Mouse (Mus musculus): ENCODE results near the gene Uncx. TPM values are rescaled to one million over a fixed set of nuclear protein-coding genes. Genes with fewer than 3 reads are reported as not detected.

Uncx gene
- polyA plus RNA-seq, 1 experiment from 2014 or later = 44.0 TPM

DNA sequence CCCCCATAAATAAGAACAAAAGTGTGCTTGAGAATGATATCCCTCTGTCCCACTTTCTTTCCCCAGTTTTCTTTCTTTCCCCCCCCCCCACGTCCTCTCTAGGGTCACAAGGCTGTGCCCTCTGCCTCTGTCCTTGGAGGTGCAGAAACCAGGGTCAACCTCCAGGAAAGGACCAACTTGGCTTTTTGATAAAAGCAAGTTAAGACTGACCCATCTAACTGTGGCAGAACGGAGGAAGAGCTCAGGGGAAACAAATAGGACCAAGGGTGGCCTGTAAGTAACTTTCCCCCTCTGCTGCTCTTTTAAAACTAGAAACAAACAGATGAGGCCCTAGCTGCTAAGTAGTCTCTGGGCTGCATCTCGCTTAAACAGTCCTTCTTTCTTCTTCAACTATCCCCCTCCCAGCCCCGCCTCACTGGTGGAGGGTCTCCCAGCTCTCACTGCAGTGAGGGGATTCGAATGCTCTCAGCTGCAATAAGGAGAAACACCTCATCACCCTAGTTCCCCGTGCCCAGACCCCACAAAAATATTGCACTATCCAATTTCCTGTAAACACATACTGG is 12.9 kb downstream of the Uncx start:
- peaks cover 44% of the 10 kb centered on the region for H3K4me1 ChIP-seq (ENCODE audit: control insufficient read depth, insufficient read depth, low read length)
- no peaks in the 10 kb centered on the region for H3K9me3 ChIP-seq (ENCODE audit: control insufficient read depth, low read length)
- peaks cover 61% of the 10 kb centered on the region for H3K27me3 ChIP-seq (ENCODE audit: control insufficient read depth, insufficient read depth, low read length)
- H3K4me3 ChIP-seq (replicated peaks; ENCODE audit: low read depth, low read length) = no peak overlapping the region
- DNase-seq = peak; percentile 33
- H3K36me3 ChIP-seq (ENCODE audit: control insufficient read depth, insufficient read depth, low read length) = no peaks in the 10 kb centered on the region
- no peak overlapping the region for H3K9ac ChIP-seq (replicated peaks; ENCODE audit: low read length)
- H3K4me2 ChIP-seq (ENCODE audit: low read length) = no peak overlapping the region
- no peak for ATAC-seq (ENCODE audit: low FRiP score, low TSS enrichment)
- H3K27ac ChIP-seq (replicated peaks; ENCODE audit: low read depth, low read length) = no peak overlapping the region
- under 1% methylated on average over 6 of the region's 6 CpGs for WGBS

DNA sequence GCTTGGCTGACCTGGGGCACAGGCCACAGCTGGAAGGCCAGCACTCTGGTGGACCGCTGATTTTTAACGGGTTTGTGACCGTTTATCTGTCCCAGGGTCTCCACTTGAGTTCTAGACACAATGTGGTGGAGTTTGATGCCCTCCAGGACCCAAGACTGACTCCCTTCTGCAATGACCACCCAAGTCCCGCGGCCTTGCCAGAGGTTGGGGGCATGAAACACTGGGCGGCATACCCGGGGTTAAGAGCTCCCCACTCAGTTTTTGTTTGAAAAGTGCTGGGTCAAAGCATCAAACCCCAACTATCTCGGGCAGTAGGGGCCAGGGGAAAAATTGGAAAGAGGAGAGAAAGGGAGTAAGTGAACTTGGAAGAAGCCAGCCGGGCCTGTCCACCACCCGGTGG is 13.8 kb downstream of the Uncx start:
- 5% methylated on average over 10 of the region's 10 CpGs for WGBS
- Histone ChIP-seq H3K4me3 (replicated peaks; ENCODE audit: low read depth, low read length) (no peak overlapping the region), H3K9me3 (ENCODE audit: control insufficient read depth, low read length) (no peaks in the 10 kb centered on the region), H3K27me3 (ENCODE audit: control insufficient read depth, insufficient read depth, low read length) (peaks cover 57% of the 10 kb centered on the region), H3K4me1 (ENCODE audit: control insufficient read depth, insufficient read depth, low read length) (peaks cover 43% of the 10 kb centered on the region), H3K9ac (replicated peaks; ENCODE audit: low read length) (no peak overlapping the region), H3K36me3 (ENCODE audit: control insufficient read depth, insufficient read depth, low read length) (no peaks in the 10 kb centered on the region), H3K4me2 (ENCODE audit: low read length) (no peak overlapping the region), H3K27ac (replicated peaks; ENCODE audit: low read depth, low read length) (0 out of 2 replicates have a peak overlapping the region, but pooled peaks have one; percentile 13)
- DNase-seq (no peak), ATAC-seq (ENCODE audit: low FRiP score, low TSS enrichment) (no peak)

- no peak overlapping the region for H3K9ac ChIP-seq (replicated peaks; ENCODE audit: low read length)
- H3K27me3 ChIP-seq (ENCODE audit: control insufficient read depth, insufficient read depth, low read length) = peaks cover 50% of the 10 kb centered on the region
- WGBS = 2% methylated on average over 43 of the region's 43 CpGs
- no peaks in the 10 kb centered on the region for H3K36me3 ChIP-seq (ENCODE audit: control insufficient read depth, insufficient read depth, low read length)
- no peaks in the 10 kb centered on the region for H3K9me3 ChIP-seq (ENCODE audit: control insufficient read depth, low read length)
- no peak overlapping the region; the same call in 1 of the 2 replicates for H3K4me3 ChIP-seq (replicated peaks; ENCODE audit: low read depth, low read length)
- peak; percentile 50 for DNase-seq
- ATAC-seq (ENCODE audit: low FRiP score, low TSS enrichment) = peak; percentile 7; the same call in 1 of the 2 replicates
- H3K27ac ChIP-seq (replicated peaks; ENCODE audit: low read depth, low read length) = 0 out of 2 replicates have a peak overlapping the region, but pooled peaks have one; percentile 13
- peak overlapping the region; percentile 36 for H3K4me2 ChIP-seq (ENCODE audit: low read length)
- peaks cover 43% of the 10 kb centered on the region for H3K4me1 ChIP-seq (ENCODE audit: control insufficient read depth, insufficient read depth, low read length)
These were observed 14.5 kb downstream of the Uncx start for GRCm38 (mm10) chr5:139557531-139558467.

GRCm38 (mm10) chr5:139558468-139558804 is 15.1 kb downstream of the Uncx start:
- Histone ChIP-seq H3K27ac (replicated peaks; ENCODE audit: low read depth, low read length) (no peak overlapping the region), H3K4me3 (replicated peaks; ENCODE audit: low read depth, low read length) (no peak overlapping the region), H3K27me3 (ENCODE audit: control insufficient read depth, insufficient read depth, low read length) (peaks cover 51% of the 10 kb centered on the region)

DNA sequence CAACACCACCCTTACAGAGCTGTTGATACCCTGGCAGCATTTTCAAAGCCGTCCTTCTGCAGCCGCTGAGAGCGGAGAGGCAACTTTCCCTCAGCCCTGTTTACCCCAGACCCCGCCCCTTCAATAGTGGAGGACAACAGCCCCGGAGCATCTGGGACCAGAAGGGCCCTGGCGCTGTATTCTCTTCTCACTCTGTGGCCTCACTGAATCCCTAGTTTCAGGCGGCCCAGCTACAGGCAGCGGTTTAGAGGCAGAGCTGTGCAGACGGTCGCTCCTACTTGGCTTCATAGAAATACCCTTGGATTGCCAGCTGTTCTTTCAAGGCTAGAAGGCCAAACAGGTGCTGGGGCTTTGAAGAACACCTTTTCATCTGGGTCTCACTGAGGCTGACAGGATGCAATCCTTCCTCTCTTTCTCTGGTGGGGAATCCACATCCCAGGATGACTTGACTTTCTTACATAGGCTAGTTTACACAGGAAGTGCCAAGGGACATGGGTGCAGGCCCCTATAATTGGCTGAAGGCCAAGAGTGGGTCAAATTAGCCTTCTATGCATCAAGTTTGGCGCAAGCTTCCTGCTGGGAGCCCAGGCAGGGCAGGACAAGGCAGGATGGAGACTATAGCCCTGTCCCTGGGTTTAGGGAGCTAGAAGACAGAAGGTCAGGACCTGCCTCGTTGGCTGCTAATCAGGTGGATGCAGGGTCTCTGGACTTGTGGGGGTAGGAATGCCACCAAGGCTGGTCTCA is 15.8 kb downstream of the Uncx start:
- DNase-seq (peak; percentile 79), ATAC-seq (ENCODE audit: low FRiP score, low TSS enrichment) (peak; percentile 66; the same call in 1 of the 2 replicates)
- Histone ChIP-seq H3K27me3 (ENCODE audit: control insufficient read depth, insufficient read depth, low read length) (peaks cover 46% of the 10 kb centered on the region), H3K9me3 (ENCODE audit: control insufficient read depth, low read length) (no peaks in the 10 kb centered on the region), H3K9ac (replicated peaks; ENCODE audit: low read length) (no peak overlapping the region), H3K4me1 (ENCODE audit: control insufficient read depth, insufficient read depth, low read length) (peaks cover 38% of the 10 kb centered on the region), H3K4me3 (replicated peaks; ENCODE audit: low read depth, low read length) (no peak overlapping the region), H3K4me2 (ENCODE audit: low read length) (peak overlapping the region; percentile 36; the same call in 1 of the 2 replicates), H3K36me3 (ENCODE audit: control insufficient read depth, insufficient read depth, low read length) (no peaks in the 10 kb centered on the region), H3K27ac (replicated peaks; ENCODE audit: low read depth, low read length) (peak overlapping the region; percentile 60)
- 6% methylated on average over 12 of the region's 12 CpGs for WGBS

More at GRCm38 (mm10) chr5:139558468-139558804, 15.1 kb downstream of the Uncx start:
- under 1% methylated on average over 16 of the region's 16 CpGs for WGBS
- Histone ChIP-seq H3K9ac (replicated peaks; ENCODE audit: low read length) (no peak overlapping the region), H3K36me3 (ENCODE audit: control insufficient read depth, insufficient read depth, low read length) (no peaks in the 10 kb centered on the region), H3K4me2 (ENCODE audit: low read length) (peak overlapping the region; percentile 36), H3K4me1 (ENCODE audit: control insufficient read depth, insufficient read depth, low read length) (peaks cover 43% of the 10 kb centered on the region), H3K9me3 (ENCODE audit: control insufficient read depth, low read length) (no peaks in the 10 kb centered on the region)
- ATAC-seq (ENCODE audit: low FRiP score, low TSS enrichment) (peak; percentile 54; the same call in 1 of the 2 replicates), DNase-seq (peak; percentile 88)

DNA sequence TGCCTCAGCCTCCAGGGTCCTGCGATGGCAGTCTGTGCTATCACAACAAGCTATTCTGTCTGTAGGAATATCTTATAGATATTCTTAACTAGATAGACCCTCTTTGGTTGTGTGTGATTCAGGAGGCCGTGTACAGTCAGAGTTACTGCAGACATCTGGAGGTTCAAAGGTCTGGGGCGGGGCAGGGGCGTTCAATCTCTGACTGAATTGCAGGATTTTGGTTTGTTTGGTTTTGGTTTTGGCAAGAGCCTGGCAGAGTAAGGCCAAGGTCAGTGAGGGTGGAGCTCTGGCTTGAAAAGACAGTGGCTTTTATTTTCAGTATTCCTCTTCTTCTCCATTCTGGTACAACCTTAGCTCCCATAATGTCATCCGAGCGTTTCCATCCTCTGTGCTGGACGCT is 16.5 kb downstream of the Uncx start:
- H3K27me3 ChIP-seq (ENCODE audit: control insufficient read depth, insufficient read depth, low read length) = peaks cover 44% of the 10 kb centered on the region
- H3K27ac ChIP-seq (replicated peaks; ENCODE audit: low read depth, low read length) = 0 out of 2 replicates have a peak overlapping the region, but pooled peaks have one; percentile 60
- no peak overlapping the region for H3K9ac ChIP-seq (replicated peaks; ENCODE audit: low read length)
- H3K4me1 ChIP-seq (ENCODE audit: control insufficient read depth, insufficient read depth, low read length) = peaks cover 33% of the 10 kb centered on the region
- WGBS = 49% methylated on average over 7 of the region's 7 CpGs
- no peaks in the 10 kb centered on the region for H3K36me3 ChIP-seq (ENCODE audit: control insufficient read depth, insufficient read depth, low read length)
- no peaks in the 10 kb centered on the region for H3K9me3 ChIP-seq (ENCODE audit: control insufficient read depth, low read length)
- DNase-seq (no peak), ATAC-seq (ENCODE audit: low FRiP score, low TSS enrichment) (no peak)
- no peak overlapping the region for H3K4me3 ChIP-seq (replicated peaks; ENCODE audit: low read depth, low read length)
- H3K4me2 ChIP-seq (ENCODE audit: low read length) = no peak overlapping the region

DNA sequence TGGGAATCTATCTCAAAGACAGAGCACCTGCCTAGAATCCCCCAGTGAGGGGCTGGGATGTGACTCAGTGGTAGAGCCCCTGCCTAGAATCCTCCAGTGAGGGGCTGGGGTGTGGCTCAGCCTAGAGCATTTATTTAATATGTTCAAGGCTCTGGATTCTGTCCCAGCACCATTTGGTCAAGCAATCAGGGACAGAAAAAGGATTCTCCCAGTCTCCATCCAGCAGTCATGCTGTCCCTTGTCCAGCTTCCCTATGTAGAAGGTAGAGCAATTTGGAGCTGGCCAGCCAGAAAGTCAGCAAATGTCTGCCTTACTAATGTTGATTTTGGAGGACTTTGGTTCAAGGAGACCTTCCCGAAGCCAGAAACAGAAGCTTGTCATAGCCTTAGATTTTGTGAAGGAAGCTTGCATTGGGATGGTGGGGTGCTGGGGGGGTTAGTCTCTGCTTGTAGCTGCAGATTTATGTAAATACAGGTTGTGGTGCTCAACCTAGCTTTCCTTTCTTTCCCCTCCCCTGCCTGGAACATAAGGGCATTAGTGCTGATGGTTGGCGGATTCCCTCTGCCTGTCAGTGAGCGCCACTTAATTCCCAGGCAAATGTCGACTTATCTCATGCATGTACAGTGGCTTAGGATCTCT is 18.2 kb downstream of the Uncx start:
- DNase-seq = peak; percentile 19
- H3K27me3 ChIP-seq (ENCODE audit: control insufficient read depth, insufficient read depth, low read length) = peaks cover 28% of the 10 kb centered on the region; the same call in 1 of the 2 replicates

GRCm38 (mm10) chr5:139564663-139565062 is 21.4 kb downstream of the Uncx start:
- no peak overlapping the region for H3K4me3 ChIP-seq (replicated peaks; ENCODE audit: low read depth, low read length)
- no peak for DNase-seq
- 48% methylated on average over 2 of the region's 2 CpGs for WGBS
- no peak overlapping the region; the same call in 1 of the 2 replicates for H3K9ac ChIP-seq (replicated peaks; ENCODE audit: low read length)
- no peaks in the 10 kb centered on the region for H3K36me3 ChIP-seq (ENCODE audit: control insufficient read depth, insufficient read depth, low read length)
- ATAC-seq (ENCODE audit: low FRiP score, low TSS enrichment) = no peak
- no peak overlapping the region for H3K27ac ChIP-seq (replicated peaks; ENCODE audit: low read depth, low read length)
- peaks cover 10% of the 10 kb centered on the region; the same call in 1 of the 2 replicates for H3K27me3 ChIP-seq (ENCODE audit: control insufficient read depth, insufficient read depth, low read length)
- peaks cover 7% of the 10 kb centered on the region for H3K4me1 ChIP-seq (ENCODE audit: control insufficient read depth, insufficient read depth, low read length)
- no peak overlapping the region for H3K4me2 ChIP-seq (ENCODE audit: low read length)
- no peaks in the 10 kb centered on the region for H3K9me3 ChIP-seq (ENCODE audit: control insufficient read depth, low read length)

More for the DNA sequence above, 18.2 kb downstream of the Uncx start:
- 64% methylated on average over 4 of the region's 4 CpGs for WGBS
- Histone ChIP-seq H3K36me3 (ENCODE audit: control insufficient read depth, insufficient read depth, low read length) (no peaks in the 10 kb centered on the region), H3K4me1 (ENCODE audit: control insufficient read depth, insufficient read depth, low read length) (peaks cover 29% of the 10 kb centered on the region), H3K4me2 (ENCODE audit: low read length) (no peak overlapping the region), H3K27ac (replicated peaks; ENCODE audit: low read depth, low read length) (no peak overlapping the region), H3K9me3 (ENCODE audit: control insufficient read depth, low read length) (no peaks in the 10 kb centered on the region), H3K4me3 (replicated peaks; ENCODE audit: low read depth, low read length) (no peak overlapping the region), H3K9ac (replicated peaks; ENCODE audit: low read length) (no peak overlapping the region)
- no peak for ATAC-seq (ENCODE audit: low FRiP score, low TSS enrichment)
